Mouse (Mus musculus) limb, embryonic 15.5 days (tissue): Measurements from ENCODE around the gene Tmem268. TPM values are rescaled to one million over a fixed set of nuclear protein-coding genes. Genes with fewer than 3 reads are reported as not detected.

Experiments
- ATAC-seq: fragments of 200-750 bp; cut with Nextera tagmentation; 2 replicates; pipeline ENCODE4 v1.8.0; 2017; ENCODE audit warnings: low read depth, moderate TSS enrichment; ENCODE audit not compliant: insufficient number of reproducible peaks, low FRiP score, low TSS enrichment
- H3K27ac ChIP-seq: fragments of 300-500 bp; sonication (generic); 2 replicates; pipeline ENCODE4 v1.5.1; 2015; ENCODE audit warnings: moderate library complexity, mild to moderate bottlenecking, inconsistent platforms
- H3K27me3 ChIP-seq: fragments of 300-500 bp; sonication (generic); 2 replicates; pipeline ENCODE4 v1.6.1; 2015; ENCODE audit warnings: inconsistent platforms
- H3K36me3 ChIP-seq: fragments of 300-500 bp; sonication (generic); 2 replicates; pipeline ENCODE4 v1.6.1; 2015; ENCODE audit warnings: inconsistent platforms
- H3K4me1 ChIP-seq: fragments of 300-500 bp; sonication (generic); 2 replicates; pipeline ENCODE4 v1.6.1; 2015; ENCODE audit warnings: inconsistent platforms
- H3K4me2 ChIP-seq: fragments of 300-500 bp; sonication (generic); 2 replicates; pipeline ENCODE4 v1.6.1; 2015; ENCODE audit warnings: mild to moderate bottlenecking, inconsistent platforms
- H3K4me3 ChIP-seq: fragments of 300-500 bp; sonication (generic); 2 replicates; pipeline ENCODE4 v1.5.1; 2015; ENCODE audit warnings: mild to moderate bottlenecking, inconsistent platforms
- H3K9ac ChIP-seq: fragments of 300-500 bp; sonication (generic); 2 replicates; pipeline ENCODE4 v1.6.1; 2015; ENCODE audit warnings: inconsistent platforms
- H3K9me3 ChIP-seq: fragments of 300-500 bp; sonication (generic); 2 replicates; pipeline ENCODE4 v1.6.1; 2016; ENCODE audit warnings: inconsistent platforms
- WGBS: fragments of 180-500 bp; shearing (Covaris S2); methylation state at CpG from one replicate; pipeline ENCODE4 v1.1.7; 2015; 5-methylcytosine and 5-hydroxymethylcytosine counted together
- polyA plus RNA-seq: library from polyadenylated mRNA; unstranded; fragments of >200 nt; fragmentation: Nextera tagmentation; extraction: Ambion mirVana; gene quantifications from 2 replicates; pipeline ENCODE4 v1.2.1, GENCODE M21; 2015

The Tmem268 gene
- polyA plus RNA-seq, 1 experiment from 2014 or later: 5.8 TPM

DNA sequence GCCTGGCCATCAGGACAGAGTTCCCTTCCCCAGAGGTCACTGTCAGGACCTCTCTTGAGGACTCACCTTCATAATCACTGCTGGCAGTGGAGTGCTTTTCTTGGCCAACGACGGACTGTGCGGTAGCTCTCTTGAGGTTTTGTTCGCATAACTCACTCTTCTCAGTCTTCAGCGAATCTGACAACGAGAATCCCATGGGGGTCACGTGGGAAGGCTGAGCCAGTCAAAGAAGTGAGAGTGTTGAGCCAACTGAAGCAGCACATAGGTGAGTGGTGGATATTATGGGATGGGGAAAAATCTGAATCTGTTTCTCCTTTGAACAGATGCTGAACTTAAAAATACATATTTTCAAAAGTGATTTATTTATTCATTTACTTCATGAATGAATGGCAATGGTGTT is 49.8 kb downstream of the Tmem268 start:
- ATAC-seq: no peak
- 78% methylated on average over 7 of the region's 7 CpGs for WGBS
- H3K9me3 ChIP-seq: no peaks in the 10 kb centered on the region
- H3K4me3 ChIP-seq: no peak overlapping the region
- H3K4me1 ChIP-seq: no peaks in the 10 kb centered on the region
- no peaks in the 10 kb centered on the region for H3K36me3 ChIP-seq
- no peaks in the 10 kb centered on the region for H3K27me3 ChIP-seq
- H3K4me2 ChIP-seq: no peak overlapping the region
- H3K27ac ChIP-seq: no peak overlapping the region
- H3K9ac ChIP-seq: no peak overlapping the region

- 78% methylated on average over 2 of the region's 2 CpGs for WGBS
- ATAC-seq: no peak
- Histone ChIP-seq H3K4me1 (no peaks in the 10 kb centered on the region), H3K4me2 (no peak overlapping the region), H3K27ac (no peak overlapping the region), H3K9me3 (no peaks in the 10 kb centered on the region), H3K27me3 (no peaks in the 10 kb centered on the region), H3K4me3 (no peak overlapping the region), H3K36me3 (no peaks in the 10 kb centered on the region), H3K9ac (no peak overlapping the region)
These were observed 63.3 kb downstream of the Tmem268 start for GRCm38 (mm10) chr4:63621861-63622260.

GRCm38 (mm10) chr4:63622378-63622835 is 63.8 kb downstream of the Tmem268 start, which contains the start of gene Tex48:
TSS of gene Tex48 (minus strand) at chr4:63622428.
- 53% methylated on average over 5 of the region's 5 CpGs for WGBS
- H3K4me1 ChIP-seq: no peaks in the 10 kb centered on the region
- no peak for ATAC-seq
- H3K4me2 ChIP-seq: no peak within 1 kb of the TSS
- no peak within 1 kb of the TSS for H3K4me3 ChIP-seq
- H3K9me3 ChIP-seq: no peaks in the 10 kb centered on the region
- H3K27ac ChIP-seq: no peak within 1 kb of the TSS
- no peaks in the 10 kb centered on the region for H3K36me3 ChIP-seq
- H3K27me3 ChIP-seq: no peaks in the 10 kb centered on the region
- H3K9ac ChIP-seq: no peak within 1 kb of the TSS

DNA sequence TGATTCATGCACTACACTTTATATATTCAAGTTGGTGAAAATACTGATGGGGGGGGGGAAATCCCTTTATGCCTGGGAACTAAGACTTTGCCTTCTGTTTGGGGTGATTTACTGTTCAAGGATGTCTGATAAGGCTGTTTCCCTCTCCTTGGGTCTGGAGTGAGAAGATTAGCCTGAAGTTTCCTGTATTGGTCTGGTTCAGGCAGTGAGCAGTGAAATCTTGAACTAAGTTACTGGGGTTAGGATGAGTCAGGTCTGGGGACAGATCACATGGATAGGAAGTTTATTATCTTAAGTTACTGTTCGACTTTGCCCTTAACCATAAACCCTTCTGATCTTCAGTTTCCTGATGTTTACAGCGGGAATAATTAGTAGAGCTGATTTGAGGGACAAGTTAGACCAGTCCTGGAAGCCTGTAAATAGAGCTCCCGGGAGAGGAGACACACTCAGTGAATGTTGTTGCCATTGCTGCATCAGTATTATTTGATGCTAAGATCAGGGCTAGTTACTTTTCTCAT is 67.0 kb downstream of the Tmem268 start:
- H3K27ac ChIP-seq: no peak overlapping the region
- no peak overlapping the region for H3K4me3 ChIP-seq
- 24% methylated on average over 3 of the region's 3 CpGs for WGBS
- no peak for ATAC-seq
- H3K4me1 ChIP-seq: no peaks in the 10 kb centered on the region
- no peak overlapping the region for H3K4me2 ChIP-seq
- no peaks in the 10 kb centered on the region for H3K9me3 ChIP-seq
- H3K9ac ChIP-seq: no peak overlapping the region
- H3K36me3 ChIP-seq: no peaks in the 10 kb centered on the region
- H3K27me3 ChIP-seq: no peaks in the 10 kb centered on the region

DNA sequence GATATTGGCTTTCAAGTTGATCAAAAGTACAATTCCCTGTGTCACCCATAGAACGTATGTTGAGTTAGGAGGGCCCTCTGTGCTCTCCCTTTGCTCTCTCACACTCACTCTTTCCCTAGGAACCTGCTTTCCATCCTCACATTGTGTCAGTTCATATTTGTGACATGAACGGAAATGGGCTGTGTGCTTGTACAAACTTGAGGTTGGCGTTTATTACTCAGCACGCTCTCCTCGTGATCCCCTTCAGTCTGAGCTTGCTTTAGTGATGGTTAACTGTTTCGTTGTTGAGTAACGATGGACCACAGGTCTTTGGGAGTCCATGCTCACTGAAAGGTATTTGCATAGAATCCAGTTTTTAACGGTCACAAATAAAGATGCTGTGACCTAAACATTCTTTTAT is 68.5 kb downstream of the Tmem268 start:
- 64% methylated on average over 8 of the region's 8 CpGs for WGBS

DNA sequence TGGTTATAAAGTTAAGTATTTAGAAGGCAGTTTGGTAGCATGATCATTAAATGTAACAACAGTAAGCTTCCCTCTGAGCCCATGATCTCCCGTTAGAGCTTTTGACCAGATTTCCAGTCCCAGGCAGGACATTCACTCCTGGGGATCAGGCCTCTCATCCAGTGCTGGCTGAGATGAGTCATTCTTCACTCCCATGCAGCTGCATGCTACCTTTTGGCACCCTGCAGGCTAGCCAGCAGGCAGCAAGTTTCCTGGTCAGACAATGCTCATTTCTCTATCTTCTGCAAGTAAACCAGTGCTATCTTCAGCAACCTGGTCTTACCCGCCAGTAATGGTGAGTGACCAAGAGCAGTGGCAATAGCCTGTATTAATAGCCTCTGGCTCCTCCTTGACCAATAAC is 74.6 kb downstream of the Tmem268 start:
- Histone ChIP-seq H3K27ac (no peak overlapping the region), H3K4me1 (no peaks in the 10 kb centered on the region), H3K9ac (no peak overlapping the region), H3K4me2 (no peak overlapping the region), H3K36me3 (no peaks in the 10 kb centered on the region), H3K9me3 (no peaks in the 10 kb centered on the region), H3K4me3 (no peak overlapping the region), H3K27me3 (no peaks in the 10 kb centered on the region)
- WGBS: 77% methylated on average over 2 of the region's 2 CpGs
- no peak for ATAC-seq

More for the DNA sequence above, 68.5 kb downstream of the Tmem268 start:
- H3K27ac ChIP-seq: no peak overlapping the region
- H3K4me1 ChIP-seq: no peaks in the 10 kb centered on the region
- no peak overlapping the region for H3K4me2 ChIP-seq
- H3K9me3 ChIP-seq: no peaks in the 10 kb centered on the region
- no peaks in the 10 kb centered on the region for H3K36me3 ChIP-seq
- H3K9ac ChIP-seq: no peak overlapping the region
- no peak overlapping the region for H3K4me3 ChIP-seq
- no peaks in the 10 kb centered on the region for H3K27me3 ChIP-seq
- ATAC-seq: no peak

Other genes starting within 250 kb of the Tmem268 start
- 57.2 and 75.5 TPM in 2 replicates for gene Orm1, start 214.2 kb upstream of the Tmem268 start, polyA plus RNA-seq
- gene Orm3, start 202.6 kb upstream of the Tmem268 start, polyA plus RNA-seq: not detected in 2 replicates
- gene Orm2, start 196.3 kb upstream of the Tmem268 start, polyA plus RNA-seq: 0.25 and 0.35 TPM in 2 replicates
- 5.6 and 6.0 TPM in 2 replicates for gene Akna, start 155.4 kb upstream of the Tmem268 start, polyA plus RNA-seq
- 3.6 and 4.8 TPM in 2 replicates for gene Whrn, start 62.8 kb upstream of the Tmem268 start, polyA plus RNA-seq
- 315 and 319 TPM in 2 replicates for gene Atp6v1g1, start 14.0 kb upstream of the Tmem268 start, polyA plus RNA-seq
- gene Gm11213, start 46.5 kb downstream of the Tmem268 start, polyA plus RNA-seq: not detected in 2 replicates
- not detected in 2 replicates for gene Tex48, start 63.6 kb downstream of the Tmem268 start, polyA plus RNA-seq
- not detected in 2 replicates for gene Gm11214, start 104.6 kb downstream of the Tmem268 start, polyA plus RNA-seq
- 0.26 and 0.46 TPM in 2 replicates for gene Tnfsf15, start 186.3 kb downstream of the Tmem268 start, polyA plus RNA-seq